Mouse (Mus musculus): ENCODE measurements around the gene Zc3h12c. TPM values are rescaled to one million over a fixed set of nuclear protein-coding genes. Genes with fewer than 3 reads are reported as not detected.
A peak's percentile ranks its signal among the peaks of the same experiment; 100 is the strongest.

Zc3h12c gene
- total and polyA plus RNA-seq, 2 experiments from 2014 or later: 3.5 to 10.8 TPM

DNA sequence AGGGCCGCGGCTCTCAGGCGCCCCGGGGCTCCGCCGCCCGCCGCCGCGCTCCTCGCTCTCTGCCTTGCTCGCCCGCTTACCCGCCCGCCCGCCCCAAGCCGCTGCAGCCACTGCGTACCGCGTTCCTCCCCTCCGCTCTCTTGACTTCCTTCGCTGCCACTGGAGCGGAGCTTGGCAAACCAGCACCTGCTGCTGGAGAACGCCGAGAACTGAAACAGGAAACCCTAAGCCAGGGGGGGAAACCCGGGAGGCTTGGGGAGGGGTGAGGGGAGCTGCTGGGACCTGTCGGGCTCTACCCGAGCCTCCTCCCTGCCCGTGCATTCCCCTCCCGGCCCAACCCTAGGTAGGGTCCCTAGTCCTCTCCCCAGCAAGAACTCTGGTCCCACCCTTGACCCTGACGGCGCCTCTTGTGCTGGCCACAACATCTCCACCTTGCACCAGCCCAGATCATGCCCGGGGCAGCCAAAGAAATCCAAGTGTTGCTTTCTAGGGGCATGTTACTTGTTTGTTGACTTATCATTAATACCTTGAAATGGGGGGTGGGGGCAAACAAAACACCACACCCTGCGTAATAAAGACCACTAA is 406 bp upstream of the Zc3h12c start:
- TF ChIP-seq CTCF (IDR thresholded peaks at IDR 0.05; ENCODE audit: low read depth): peak; percentile 67
- Histone ChIP-seq H3K9me3 (ENCODE audit: low read length) (no peaks in the 10 kb centered on the region), H3K4me2 (ENCODE audit: low read depth, low read length) (peak overlapping the region; percentile 78), H3K4me3 (ENCODE audit: low read length) (peak overlapping the region; percentile 84), H3K27ac (peak overlapping the region; percentile 98), H3K36me3 (ENCODE audit: insufficient read depth, low read length) (no peaks in the 10 kb centered on the region), H3K27me3 (ENCODE audit: insufficient read depth, low read length) (no peaks in the 10 kb centered on the region), H3K4me1 (ENCODE audit: insufficient read depth, low read length) (peaks cover 3% of the 10 kb centered on the region), H3K9ac (replicated peaks; ENCODE audit: low read length) (peak overlapping the region; percentile 92)
- DNase-seq (ENCODE audit: low spot score) (peak; percentile 91), ATAC-seq (peak; percentile 91)
- WGBS: 1% methylated on average over 29 of the region's 34 CpGs

DNA sequence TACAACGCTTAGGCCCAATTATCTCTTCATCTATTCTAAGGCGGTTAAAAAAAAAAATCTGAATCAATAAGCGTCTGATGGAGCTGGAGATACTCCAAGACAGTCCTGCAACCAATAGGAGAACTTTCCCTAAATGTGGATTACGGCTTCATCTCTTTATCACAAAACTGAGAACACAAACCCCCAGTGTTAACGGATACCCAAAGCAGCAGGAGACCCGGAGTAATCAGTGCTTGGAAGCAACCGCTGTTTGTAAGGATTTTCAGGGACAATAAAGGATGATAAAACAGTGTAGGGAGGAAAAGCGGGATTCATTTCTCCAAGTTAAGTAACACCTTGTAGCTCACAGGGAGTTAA is 888 bp downstream of the Zc3h12c start:
- peaks cover 3% of the 10 kb centered on the region for H3K4me1 ChIP-seq (ENCODE audit: insufficient read depth, low read length)
- peak overlapping the region; percentile 84 for H3K4me3 ChIP-seq (ENCODE audit: low read length)
- peak overlapping the region; percentile 98 for H3K27ac ChIP-seq
- 2% methylated on average over 8 of the region's 8 CpGs for WGBS
- H3K9ac ChIP-seq (replicated peaks; ENCODE audit: low read length): peak overlapping the region; percentile 92
- H3K27me3 ChIP-seq (ENCODE audit: insufficient read depth, low read length): no peaks in the 10 kb centered on the region
- peak; percentile 63 for DNase-seq (ENCODE audit: low spot score)
- TF ChIP-seq CTCF (IDR thresholded peaks at IDR 0.05; ENCODE audit: low read depth): no peak
- no peaks in the 10 kb centered on the region for H3K36me3 ChIP-seq (ENCODE audit: insufficient read depth, low read length)
- peak overlapping the region; percentile 78 for H3K4me2 ChIP-seq (ENCODE audit: low read depth, low read length)
- no peaks in the 10 kb centered on the region for H3K9me3 ChIP-seq (ENCODE audit: low read length)
- no peak for ATAC-seq

DNA sequence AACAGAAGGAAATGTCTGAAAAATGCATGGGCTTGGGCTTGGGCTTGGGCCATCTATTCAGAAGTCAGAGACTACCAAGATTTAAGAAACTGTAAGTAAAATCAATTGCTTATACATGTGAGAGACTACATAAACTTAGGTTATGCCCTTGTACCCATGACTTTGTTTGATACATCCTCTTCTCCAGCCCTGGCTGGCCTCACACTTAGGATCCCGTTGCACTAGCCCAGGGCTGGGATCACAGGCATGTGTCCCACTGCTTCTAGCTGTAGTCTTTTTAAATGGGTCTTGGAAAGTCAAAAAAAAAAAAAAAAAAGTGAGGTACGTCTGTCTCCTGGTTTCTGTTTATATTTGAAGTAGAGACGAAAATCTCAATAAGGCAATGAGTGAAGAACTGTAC is 1.3 kb downstream of the Zc3h12c start:
- H3K4me1 ChIP-seq (ENCODE audit: insufficient read depth, low read length): peaks cover 3% of the 10 kb centered on the region
- no peaks in the 10 kb centered on the region for H3K9me3 ChIP-seq (ENCODE audit: low read length)
- no peak for TF ChIP-seq CTCF (IDR thresholded peaks at IDR 0.05; ENCODE audit: low read depth)
- no peaks in the 10 kb centered on the region for H3K36me3 ChIP-seq (ENCODE audit: insufficient read depth, low read length)
- H3K4me2 ChIP-seq (ENCODE audit: low read depth, low read length): peak overlapping the region; percentile 78
- 5% methylated on average over 3 of the region's 3 CpGs for WGBS
- no peak overlapping the region for H3K27ac ChIP-seq
- peak overlapping the region; percentile 92 for H3K9ac ChIP-seq (replicated peaks; ENCODE audit: low read length)
- no peak for DNase-seq (ENCODE audit: low spot score)
- peak overlapping the region; percentile 84 for H3K4me3 ChIP-seq (ENCODE audit: low read length)
- ATAC-seq: no peak
- no peaks in the 10 kb centered on the region for H3K27me3 ChIP-seq (ENCODE audit: insufficient read depth, low read length)

DNA sequence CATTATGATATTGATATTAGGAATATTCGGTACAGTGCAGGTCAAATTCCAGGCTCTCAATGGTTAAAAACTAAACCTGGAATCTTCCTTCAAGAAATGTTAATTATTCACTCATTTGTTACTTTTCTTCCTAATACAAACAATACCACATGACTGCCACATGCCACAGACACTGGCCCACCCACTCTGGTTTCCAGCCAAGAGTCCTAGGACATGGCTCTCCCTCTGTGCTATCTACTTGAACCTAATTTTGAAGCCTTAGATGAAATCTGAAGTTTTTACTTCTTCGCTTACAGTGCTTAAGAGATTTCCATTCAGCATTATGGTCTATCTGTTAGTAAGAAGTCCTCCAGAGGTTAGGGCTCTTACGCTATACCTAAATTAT is 2.7 kb downstream of the Zc3h12c start:
- Histone ChIP-seq H3K4me2 (ENCODE audit: low read depth, low read length) (peak overlapping the region; percentile 78; the same call in 1 of the 2 replicates), H3K9ac (replicated peaks; ENCODE audit: low read length) (no peak overlapping the region), H3K27ac (no peak overlapping the region), H3K9me3 (ENCODE audit: low read length) (no peaks in the 10 kb centered on the region), H3K36me3 (ENCODE audit: insufficient read depth, low read length) (no peaks in the 10 kb centered on the region), H3K27me3 (ENCODE audit: insufficient read depth, low read length) (no peaks in the 10 kb centered on the region), H3K4me3 (ENCODE audit: low read length) (no peak overlapping the region), H3K4me1 (ENCODE audit: insufficient read depth, low read length) (peaks cover 3% of the 10 kb centered on the region)
- WGBS: 89% methylated on average over 3 of the region's 3 CpGs
- no peak for ATAC-seq
- DNase-seq (ENCODE audit: low spot score): no peak
- TF ChIP-seq CTCF (IDR thresholded peaks at IDR 0.05; ENCODE audit: low read depth): no peak

DNA sequence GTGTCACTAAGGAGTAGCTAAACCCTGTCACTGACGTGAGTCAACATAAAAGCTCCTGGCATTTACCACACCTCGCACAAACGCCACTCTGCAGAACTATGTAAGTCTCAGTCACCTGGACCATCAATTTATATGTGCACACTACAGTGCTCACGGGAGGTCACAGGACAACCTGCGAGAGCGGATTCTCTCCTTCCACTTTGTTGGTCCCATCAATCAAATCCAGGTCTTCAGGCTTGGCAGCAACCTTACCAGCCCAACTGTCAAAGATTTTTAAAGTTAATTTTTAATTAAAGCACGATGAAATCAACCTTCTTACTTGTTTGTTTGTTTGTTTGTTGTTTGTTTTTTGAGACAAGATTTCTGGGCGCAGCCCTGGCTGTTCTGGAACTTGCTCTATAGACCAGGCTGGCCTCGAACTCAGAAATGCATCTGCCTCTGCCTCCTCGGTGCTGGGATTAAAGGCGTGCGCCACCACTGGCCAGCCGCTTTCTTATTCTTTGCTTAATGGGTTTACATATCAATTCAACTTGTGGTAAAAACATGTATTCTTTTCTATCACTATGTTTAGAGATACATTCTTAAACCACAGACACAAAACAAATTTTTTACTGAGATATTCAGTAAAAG is 3.2 kb downstream of the Zc3h12c start:
- H3K9ac ChIP-seq (replicated peaks; ENCODE audit: low read length): no peak overlapping the region
- H3K36me3 ChIP-seq (ENCODE audit: insufficient read depth, low read length): no peaks in the 10 kb centered on the region
- H3K27me3 ChIP-seq (ENCODE audit: insufficient read depth, low read length): no peaks in the 10 kb centered on the region
- no peak for TF ChIP-seq CTCF (IDR thresholded peaks at IDR 0.05; ENCODE audit: low read depth)
- H3K4me3 ChIP-seq (ENCODE audit: low read length): no peak overlapping the region
- 80% methylated on average over 13 of the region's 13 CpGs for WGBS
- no peaks in the 10 kb centered on the region for H3K9me3 ChIP-seq (ENCODE audit: low read length)
- DNase-seq (ENCODE audit: low spot score): no peak
- H3K4me1 ChIP-seq (ENCODE audit: insufficient read depth, low read length): peaks cover 3% of the 10 kb centered on the region
- ATAC-seq: no peak
- H3K4me2 ChIP-seq (ENCODE audit: low read depth, low read length): 0 out of 2 replicates have a peak overlapping the region, but pooled peaks have one; percentile 78
- H3K27ac ChIP-seq: no peak overlapping the region

DNA sequence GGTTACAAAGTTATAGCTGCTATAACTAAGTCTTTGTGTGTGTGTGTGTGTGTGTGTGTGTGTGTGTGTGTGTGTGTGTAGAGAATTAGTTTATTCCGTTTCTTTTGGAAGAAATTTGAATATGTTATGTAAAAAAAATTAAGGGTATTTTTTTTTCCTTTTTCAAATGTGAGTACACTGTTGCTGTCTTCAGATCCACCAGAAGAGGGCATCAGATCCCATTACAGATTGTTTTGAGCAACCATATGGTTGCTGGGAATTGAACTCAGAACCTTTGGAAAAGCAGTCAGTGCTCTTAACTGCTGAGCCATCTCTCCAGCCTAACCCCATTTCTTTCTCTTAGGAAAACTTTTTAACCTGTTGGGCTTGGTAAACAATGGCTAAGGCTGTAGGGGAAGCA is 7.9 kb downstream of the Zc3h12c start:
- no peak overlapping the region for H3K4me3 ChIP-seq (ENCODE audit: low read length)
- H3K9me3 ChIP-seq (ENCODE audit: low read length): no peaks in the 10 kb centered on the region
- no peaks in the 10 kb centered on the region for H3K27me3 ChIP-seq (ENCODE audit: insufficient read depth, low read length)
- ATAC-seq (no peak), DNase-seq (ENCODE audit: low spot score) (no peak)
- TF ChIP-seq CTCF (IDR thresholded peaks at IDR 0.05; ENCODE audit: low read depth): no peak
- whole genome bisulfite sequencing: 85% methylated on average over 1 of the region's 1 CpGs
- no peaks in the 10 kb centered on the region for H3K36me3 ChIP-seq (ENCODE audit: insufficient read depth, low read length)
- no peak overlapping the region for H3K4me2 ChIP-seq (ENCODE audit: low read depth, low read length)
- H3K4me1 ChIP-seq (ENCODE audit: insufficient read depth, low read length): no peaks in the 10 kb centered on the region
- H3K9ac ChIP-seq (replicated peaks; ENCODE audit: low read length): no peak overlapping the region
- H3K27ac ChIP-seq: no peak overlapping the region

DNA sequence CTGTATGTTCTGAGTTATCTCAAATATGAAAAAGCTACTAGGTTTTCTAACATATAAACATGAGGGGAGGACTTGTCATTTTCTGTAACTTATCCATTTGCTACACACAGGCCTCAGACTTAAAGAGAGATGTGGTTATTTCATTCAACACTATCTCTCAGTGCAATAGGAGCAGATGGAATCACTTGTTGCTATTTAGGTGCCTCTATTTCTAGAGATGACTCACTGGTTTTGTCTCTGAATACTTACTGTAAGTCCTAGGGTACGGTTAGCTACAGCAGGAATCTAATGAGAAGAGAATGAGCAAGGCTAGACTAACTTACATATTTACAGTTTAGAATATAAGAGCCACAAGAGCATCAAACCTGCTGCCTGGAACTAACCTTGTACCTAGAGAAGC is 9.8 kb downstream of the Zc3h12c start:
- TF ChIP-seq CTCF (IDR thresholded peaks at IDR 0.05; ENCODE audit: low read depth): no peak
- 86% methylated on average over 1 of the region's 1 CpGs for whole genome bisulfite sequencing
- Histone ChIP-seq H3K27me3 (ENCODE audit: insufficient read depth, low read length) (no peaks in the 10 kb centered on the region), H3K4me1 (ENCODE audit: insufficient read depth, low read length) (no peaks in the 10 kb centered on the region), H3K9ac (replicated peaks; ENCODE audit: low read length) (no peak overlapping the region), H3K36me3 (ENCODE audit: insufficient read depth, low read length) (no peaks in the 10 kb centered on the region), H3K9me3 (ENCODE audit: low read length) (no peaks in the 10 kb centered on the region), H3K4me2 (ENCODE audit: low read depth, low read length) (no peak overlapping the region), H3K4me3 (ENCODE audit: low read length) (no peak overlapping the region), H3K27ac (no peak overlapping the region)
- no peak for ATAC-seq
- no peak for DNase-seq (ENCODE audit: low spot score)
